Mouse (Mus musculus): ENCODE results near the gene Tesk1.
A peak's percentile ranks its signal among the peaks of the same experiment; 100 is the strongest.

DNA sequence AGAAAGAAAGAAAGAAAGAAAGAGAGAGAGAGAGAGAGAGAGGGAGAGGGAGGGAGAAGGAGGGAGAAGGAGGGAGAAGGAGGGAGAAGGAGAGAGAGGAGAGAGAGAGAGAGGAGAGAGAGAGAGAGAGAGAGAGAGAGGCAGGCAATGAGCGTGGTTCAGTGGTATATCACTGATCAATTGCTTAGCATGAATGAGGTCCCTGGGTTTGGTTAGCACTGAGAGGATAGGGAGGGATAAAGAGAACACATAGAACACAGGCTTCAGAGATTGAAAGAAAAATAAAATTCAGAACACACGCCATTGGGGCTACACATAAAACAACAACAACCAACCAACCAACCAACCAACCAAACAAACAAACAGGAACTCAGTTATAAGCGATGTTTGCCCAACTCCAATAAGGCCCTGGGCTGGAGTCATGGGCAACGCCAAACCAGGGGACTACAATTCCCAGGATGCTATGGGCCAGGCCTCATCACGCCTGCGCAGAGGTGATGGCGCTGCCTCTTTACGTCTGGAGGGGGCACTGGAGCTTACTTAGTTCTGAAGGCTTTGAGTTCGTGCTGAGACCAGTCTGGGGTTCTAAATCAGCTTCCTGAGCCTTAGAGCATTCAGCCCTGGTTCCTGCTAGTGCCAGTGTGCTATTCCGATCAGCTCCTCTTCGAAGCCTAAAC, 36.3 kb downstream of the Tesk1 start:
- TF ChIP-seq CTCF (IDR thresholded peaks at IDR 0.05; ENCODE audit: borderline replicate concordance, extremely low read depth, insufficient read depth, insufficient read length) (peak; percentile 48; the same call in 1 of the 2 replicates), POLR2A (IDR thresholded peaks at IDR 0.05; ENCODE audit: borderline replicate concordance, extremely low read depth, insufficient read depth, insufficient read length, poor library complexity, severe bottlenecking) (no peak)

All from brain, embryonic 14.5 days (tissue).